Comparison of ENCODE assay signal across 8 mouse cellular contexts in genomic region chr4:156255078-156255839, GRCm38 (mm10). TPM values are rescaled to one million over a fixed set of nuclear protein-coding genes. Genes with fewer than 3 reads are reported as not detected.
DNase-seq lines count a peak whose midpoint lies in the region; ATAC-seq lines count a peak whose summit lies in the region.

Gene Samd11, minus strand, starts transcription at chr4:156255657.

- peaks cover 36% of the 10 kb centered on the region for H3K27me3 ChIP-seq in heart, embryonic 15.5 days
- H3K27me3 ChIP-seq in embryonic facial prominence, embryonic 10.5 days (replicated peaks; ENCODE audit: low read depth, poor library complexity, severe bottlenecking) = peaks cover 48% of the 10 kb centered on the region
- H3K27me3 ChIP-seq in intestine, embryonic 15.5 days (replicated peaks) = peaks cover 31% of the 10 kb centered on the region

- no peaks in the 10 kb centered on the region for H3K9me3 ChIP-seq in heart, embryonic 15.5 days (replicated peaks)
- no peaks in the 10 kb centered on the region for H3K9me3 ChIP-seq in embryonic facial prominence, embryonic 10.5 days
- no peaks in the 10 kb centered on the region for H3K9me3 ChIP-seq in intestine, embryonic 15.5 days

- H3K4me1 ChIP-seq in heart, embryonic 15.5 days (replicated peaks) = peaks cover 15% of the 10 kb centered on the region
- H3K4me1 ChIP-seq in embryonic facial prominence, embryonic 10.5 days = peaks cover 17% of the 10 kb centered on the region
- H3K4me1 ChIP-seq in intestine, embryonic 15.5 days (replicated peaks) = peaks cover 12% of the 10 kb centered on the region

- H3K4me2 ChIP-seq in heart, embryonic 15.5 days = peak within 1 kb of the TSS; percentile 57
- H3K4me2 ChIP-seq in intestine, embryonic 15.5 days (replicated peaks) = peak within 1 kb of the TSS; percentile 45

- no peak for DNase-seq in heart, postnatal 36 days
- peak; percentile 36 for DNase-seq in embryonic facial prominence, embryonic 10.5 days (ENCODE audit: low spot score)
- peak; percentile 67 for DNase-seq in naive thymus-derived CD4-positive, alpha-beta T cell, adult 2 months (ENCODE audit: low read depth)
- no peak for DNase-seq in ovary, postnatal 10 days (ENCODE audit: low spot score)
- DNase-seq in adrenal gland, postnatal 36 days = no peak
- no peak for DNase-seq in left cerebral cortex, postnatal 10 days (ENCODE audit: extremely low spot score in 1 of 2, low spot score in 2 of 2)

- H3K27ac ChIP-seq in heart, embryonic 15.5 days = no peak within 1 kb of the TSS
- H3K27ac ChIP-seq in embryonic facial prominence, embryonic 10.5 days (replicated peaks) = no peak within 1 kb of the TSS
- H3K27ac ChIP-seq in intestine, embryonic 15.5 days = no peak within 1 kb of the TSS

- H3K9ac ChIP-seq in heart, embryonic 15.5 days = no peak within 1 kb of the TSS
- H3K9ac ChIP-seq in intestine, embryonic 15.5 days = no peak within 1 kb of the TSS

- H3K36me3 ChIP-seq in heart, embryonic 15.5 days = no peaks in the 10 kb centered on the region
- 0 out of 2 replicates have a peak, but pooled peaks cover 3% of the 10 kb centered on the region for H3K36me3 ChIP-seq in embryonic facial prominence, embryonic 10.5 days (replicated peaks)
- H3K36me3 ChIP-seq in intestine, embryonic 15.5 days = no peaks in the 10 kb centered on the region

- intact Hi-C loops in heart, postnatal 36 days (cut with DNase I) = no loop called here
- intact Hi-C loops in left cerebral cortex, postnatal 10 days (cut with DNase I) = no loop called here

- H3K4me3 ChIP-seq in heart, embryonic 15.5 days = peak within 1 kb of the TSS; percentile 38
- H3K4me3 ChIP-seq in embryonic facial prominence, embryonic 10.5 days = peak within 1 kb of the TSS; percentile 39
- H3K4me3 ChIP-seq in intestine, embryonic 15.5 days (replicated peaks) = peak within 1 kb of the TSS; percentile 12; the same call in 1 of the 2 replicates

- ATAC-seq in heart, embryonic 15.5 days (replicated peaks; ENCODE audit: insufficient number of reproducible peaks, insufficient read depth, low FRiP score, low read depth) = peak; percentile 58; the same call in 1 of the 2 replicates
- peak; percentile 53; the same call in 1 of the 2 replicates for ATAC-seq in intestine, embryonic 15.5 days

- WGBS in heart, embryonic 15.5 days = 8% methylated on average over 26 of the region's 26 CpGs
- 2% methylated on average over 26 of the region's 26 CpGs for WGBS in embryonic facial prominence, embryonic 10.5 days
- 6% methylated on average over 26 of the region's 26 CpGs for WGBS in intestine, embryonic 15.5 days

RNA-seq across cellular contexts. Expression of gene Samd11, which starts in this region (rescaled TPM):
- polyA plus RNA-seq in heart, embryonic 15.5 days (2015; fragmentation: Nextera tagmentation; extraction: Ambion mirVana) = 0.31 and 1.0 TPM in 2 replicates
- total RNA-seq in heart, postnatal 36 days (2021) = not detected
- 1.2 and 1.6 TPM in 2 replicates for polyA plus RNA-seq in embryonic facial prominence, embryonic 10.5 days (2016; fragmentation: Nextera tagmentation; extraction: Ambion mirVana)
- polyA plus RNA-seq in intestine, embryonic 15.5 days (2015; fragmentation: Nextera tagmentation; extraction: Ambion mirVana) = 0.69 and 1.00 TPM in 2 replicates
- 1 to 10 TPM; 1.2 to 2.3 TPM for total RNA-seq in adrenal gland, postnatal 36 days (2021)
- 1 to 10 TPM; 5.2 to 5.4 TPM for total RNA-seq in left cerebral cortex, postnatal 10 days (2021)

Comparison
In these comparisons a context has a peak if more than half of its experiments do, and no peak if none do; other contexts are left out.
1. Peak in ATAC-seq, H3K4me3 ChIP-seq and H3K4me2 ChIP-seq in intestine, embryonic 15.5 days; RNA of the gene not detected or under 1 TPM.
2. DNase-seq: peak in embryonic facial prominence, embryonic 10.5 days (single experiment) and naive thymus-derived CD4-positive, alpha-beta T cell, adult 2 months (single experiment); none in heart, postnatal 36 days (0 of 2), ovary, postnatal 10 days (single experiment), adrenal gland, postnatal 36 days (0 of 2) and left cerebral cortex, postnatal 10 days (0 of 2).
3. Peak in every context shown above with its lines, with median percentiles within 50 percentile points of each other: H3K4me3 ChIP-seq.